Mouse (Mus musculus) ES-E14 (cell line): ENCODE results near the gene Nptx1. TPM values are rescaled to one million over a fixed set of nuclear protein-coding genes. Genes with fewer than 3 reads are reported as not detected.

ENCODE experiments used
- DNase-seq: peaks from one replicate; pipeline ENCODE4 v3.0.0-alpha.2; 2013; ENCODE audit warnings: low read depth, low spot score
- H3K27ac ChIP-seq: 2 replicates; pipeline ENCODE4 v1.5.1; 2012; ENCODE audit warnings: low read depth, mild to moderate bottlenecking, low read length, moderate library complexity, mixed read lengths; ENCODE audit not compliant: poor library complexity, insufficient read depth, severe bottlenecking
- H3K36me3 ChIP-seq: 2 replicates; pipeline ENCODE4 v1.6.1; 2012; ENCODE audit warnings: mild to moderate bottlenecking, low read length, moderate library complexity, mixed read lengths; ENCODE audit not compliant: control insufficient read depth, poor library complexity, insufficient read depth, severe bottlenecking
- H3K4me1 ChIP-seq, 2 experiments: fragments of 150-350 bp in 1 of 2; sonication (generic) in 1 of 2; 2 replicates each; pipeline ENCODE4 v1.6.1; 2012; ENCODE audit warnings: low read length in 2 of 2, mild to moderate bottlenecking in 1 of 2, mixed read lengths in 1 of 2; ENCODE audit not compliant: control insufficient read depth in 2 of 2, insufficient read depth in 2 of 2, poor library complexity in 1 of 2
- H3K4me3 ChIP-seq, 2 experiments: fragments of 150-350 bp in 1 of 2; sonication (generic) in 1 of 2; 2 replicates each; pipeline ENCODE4 v1.5.1; 2012; ENCODE audit warnings: low read length in 2 of 2, low read depth in 1 of 2, mild to moderate bottlenecking in 1 of 2, mixed read lengths in 1 of 2; ENCODE audit not compliant: insufficient read depth in 1 of 2, poor library complexity in 1 of 2, severe bottlenecking in 1 of 2
- H3K9ac ChIP-seq: 2 replicates; pipeline ENCODE4 v1.6.1; 2012; ENCODE audit warnings: low read depth, mild to moderate bottlenecking, low read length, mixed read lengths; ENCODE audit not compliant: poor library complexity, insufficient read depth, severe bottlenecking
- H3K9me3 ChIP-seq: fragments of 150-350 bp; sonication (generic); 2 replicates; pipeline ENCODE4 v1.6.1; 2012; ENCODE audit warnings: low read depth, mild to moderate bottlenecking, low read length; ENCODE audit not compliant: control insufficient read depth, insufficient read depth
- CHD2 ChIP-seq: IDR thresholded peaks from 2 replicates; pipeline ENCODE4 v1.6.1; 2014; ENCODE audit warnings: mild to moderate bottlenecking, low read depth, low read length, inconsistent platforms
- HCFC1 ChIP-seq: IDR thresholded peaks from 2 replicates; pipeline ENCODE4 v1.6.1; 2012; ENCODE audit warnings: low read length, inconsistent platforms, borderline replicate concordance; ENCODE audit not compliant: insufficient read depth
- MAFK ChIP-seq: IDR thresholded peaks from 2 replicates; pipeline ENCODE4 v1.6.1; 2014; ENCODE audit warnings: mild to moderate bottlenecking, low read depth, low read length, inconsistent platforms; ENCODE audit not compliant: insufficient read depth
- ZC3H11A ChIP-seq: IDR thresholded peaks from 2 replicates; pipeline ENCODE4 v1.6.1; 2012; ENCODE audit warnings: low read depth, mild to moderate bottlenecking, inconsistent platforms, low read length, borderline replicate concordance
- ZNF384 ChIP-seq: IDR thresholded peaks from 2 replicates; pipeline ENCODE4 v1.6.1; 2012; ENCODE audit warnings: low read depth, low read length, inconsistent platforms
- in situ Hi-C, 2 experiments: fragments of 600-800 bp; cut with MboI; formaldehyde crosslinking; loops; one replicate each; pipeline ENCODE4 v1.15.1; 2025; ENCODE audit warnings: low sequenced_read_pairs in 2 of 2, inconsistent platforms in 1 of 2; ENCODE audit not compliant: unreplicated experiment in 2 of 2
- total RNA-seq: library from RNA; depleted of rRNA; stranded (reverse); fragments of 300-350 nt; gene quantifications from 2 replicates; pipeline ENCODE4 v1.2.3, GENCODE M21; 2012

Gene Nptx1
- total RNA-seq, 1 experiment: 0.80 TPM

GRCm38 (mm10) chr11:119509165-119509776 lies 38.3 kb downstream of the Nptx1 start:
- Histone ChIP-seq H3K4me3 (no peak overlapping the region), H3K9ac (no peak overlapping the region), H3K9me3 (no peaks in the 10 kb centered on the region), H3K4me1 (no peaks in the 10 kb centered on the region; a peak in 1 of 4 replicates), H3K27ac (no peak overlapping the region), H3K36me3 (peaks cover 12% of the 10 kb centered on the region; the same call in 1 of the 2 replicates)
- DNase-seq: no peak
- TF ChIP-seq CHD2 (no peak), ZC3H11A (no peak), MAFK (no peak), HCFC1 (no peak)
- in situ Hi-C loops: loop anchor here in 1 of 2 experiments (25.0 kb wide), 1 partner anchor 403 kb away; the partner anchor contains the start of gene Chmp6

- Histone ChIP-seq H3K4me1 (no peaks in the 10 kb centered on the region; a peak in 1 of 4 replicates), H3K9me3 (no peaks in the 10 kb centered on the region), H3K27ac (no peak overlapping the region), H3K4me3 (no peak overlapping the region), H3K36me3 (peaks cover 12% of the 10 kb centered on the region; the same call in 1 of the 2 replicates), H3K9ac (no peak overlapping the region)
- in situ Hi-C loops: loop anchor here in 1 of 2 experiments (25.0 kb wide), 1 partner anchor 405 kb away; the partner anchor contains the start of gene Chmp6
- DNase-seq: no peak
- TF ChIP-seq MAFK (no peak), ZNF384 (no peak), ZC3H11A (no peak), CHD2 (no peak), HCFC1 (no peak)
Observed at GRCm38 (mm10) chr11:119507772-119508171, 39.8 kb downstream of the Nptx1 start.

- Histone ChIP-seq H3K27ac (no peak overlapping the region), H3K9me3 (no peaks in the 10 kb centered on the region), H3K36me3 (peaks cover 16% of the 10 kb centered on the region; the same call in 1 of the 2 replicates), H3K4me3 (no peak overlapping the region), H3K4me1 (no peaks in the 10 kb centered on the region), H3K9ac (no peak overlapping the region)
- in situ Hi-C loops: loop anchor here in 1 of 2 experiments (25.0 kb wide), 1 partner anchor 406 kb away; the partner anchor contains the start of gene Chmp6
- TF ChIP-seq ZNF384 (no peak), HCFC1 (no peak), ZC3H11A (no peak), CHD2 (no peak), MAFK (no peak)
- no peak for DNase-seq
Observed at GRCm38 (mm10) chr11:119506386-119506785, 41.2 kb downstream of the Nptx1 start.

GRCm38 (mm10) chr11:119503675-119504074 lies 43.9 kb downstream of the Nptx1 start:
- Histone ChIP-seq H3K9me3 (no peaks in the 10 kb centered on the region), H3K27ac (no peak overlapping the region), H3K4me3 (no peak overlapping the region), H3K9ac (no peak overlapping the region), H3K36me3 (peaks cover 16% of the 10 kb centered on the region; the same call in 1 of the 2 replicates), H3K4me1 (no peaks in the 10 kb centered on the region)
- no peak for TF ChIP-seq HCFC1
- TF ChIP-seq MAFK: no peak
- TF ChIP-seq CHD2: no peak
- peak; percentile 65; the same call in 1 of the 2 replicates for TF ChIP-seq ZC3H11A
- no peak for TF ChIP-seq ZNF384
- in situ Hi-C loops: loop anchor here (5.0 to 25.0 kb wide), 2 partner anchors 404 to 409 kb away; partner anchors contain the start of gene Chmp6 (in 1 of the 2)
- peak; percentile 51 for DNase-seq
